Mouse (Mus musculus) Patski (cell line): ENCODE results near the gene Cd63. TPM values are rescaled to one million over a fixed set of nuclear protein-coding genes. Genes with fewer than 3 reads are reported as not detected.

Experiments used
- ATAC-seq: fragments of 100-300 bp; one replicate; pipeline ENCODE4 v1.8.0; 2021
- CTCF ChIA-PET: fragments of 350-600 bp; sonication (Branson Sonifier 250); formaldehyde crosslinking; loops from one replicate; lab custom pipeline; 2022; ENCODE audit warnings: inconsistent platforms; lab: Charles Lee
- POLR2A ChIA-PET: fragments of 350-600 bp; sonication (Branson Sonifier 250); formaldehyde crosslinking; loops from one replicate; lab custom pipeline; 2022; ENCODE audit warnings: antibody characterized with exemption, inconsistent platforms; lab: Charles Lee
- DNase-seq: peaks from one replicate; pipeline ENCODE4 v3.0.0-alpha.2; 2011; ENCODE audit warnings: low read depth, low spot score
- H3K27me3 ChIP-seq: fragments of 371-371 bp; one replicate; pipeline ENCODE4 v1.5.1; 2021
- CTCF ChIP-seq: fragments of 100-300 bp; IDR thresholded peaks from one replicate; pipeline ENCODE4 v1.5.1; 2021
- in situ Hi-C: fragments of 300-500 bp; cut with MboI; formaldehyde crosslinking; loops from 3 replicates; pipeline ENCODE4 v1.11.1; 2018; ENCODE audit warnings: low pct_unique_long_range_greater_than_20kb, mixed read lengths
- polyA plus RNA-seq: library from polyadenylated mRNA; unstranded; gene quantifications from one replicate; pipeline ENCODE4 v1.2.3, GENCODE M21; 2021

Cd63 gene
- polyA plus RNA-seq, 1 experiment from 2014 or later: 2,035 TPM

DNA sequence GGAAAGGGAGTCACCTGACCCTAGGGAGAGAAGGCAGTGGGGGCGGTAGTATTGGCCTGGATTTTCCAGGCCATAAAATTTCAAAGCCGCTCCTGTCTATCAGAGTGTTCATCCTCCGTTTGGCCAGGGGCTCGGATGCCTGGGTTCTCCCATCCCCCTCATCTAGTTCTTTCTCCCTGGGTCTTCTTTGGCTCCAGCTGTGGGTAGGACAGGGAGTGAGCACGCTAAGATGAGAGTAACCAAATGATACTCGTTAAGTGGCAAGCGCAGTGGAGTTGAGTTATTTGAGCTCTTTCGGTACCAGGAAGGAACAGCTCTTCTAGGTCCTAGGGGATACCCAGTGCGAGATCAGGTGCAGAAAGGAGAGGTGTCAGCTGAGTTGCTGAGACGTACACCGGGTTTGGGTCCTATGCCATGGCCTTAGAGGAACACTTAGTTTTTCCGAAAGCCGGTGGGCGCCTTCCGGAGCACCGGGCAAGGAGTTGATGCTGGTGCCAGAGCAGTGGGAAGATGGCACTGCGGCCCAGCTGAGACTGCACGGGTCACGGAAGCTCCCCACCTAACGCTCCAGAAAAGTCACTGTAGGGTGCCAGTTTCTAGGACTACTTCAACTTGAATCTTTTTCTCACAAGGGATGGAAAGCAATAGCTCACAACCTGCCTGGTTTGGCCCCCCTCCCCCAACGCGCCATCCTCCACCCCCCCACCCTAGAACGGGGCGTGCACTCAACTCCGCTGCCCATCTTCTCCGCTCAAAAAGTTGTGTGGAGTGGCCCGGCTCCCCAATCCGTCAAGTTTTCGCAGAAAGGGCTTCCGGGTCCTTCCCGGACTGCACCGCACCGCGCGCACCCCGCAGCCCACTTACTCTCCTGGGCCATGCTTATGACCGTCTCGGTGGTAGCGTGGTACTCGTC is 10.2 kb upstream of the Cd63 start:
- POLR2A ChIA-PET: interaction anchor here (1.0 to 1.7 kb wide), 6 partner anchors 9 to 85 kb away, joined by 3 to 5 read pairs (median 4); no protein-coding TSS in a partner anchor
- DNase-seq: no peak
- ATAC-seq: no peak
- in situ Hi-C loops: no loop called here
- no peak for TF ChIP-seq CTCF
- no peaks in the 10 kb centered on the region for H3K27me3 ChIP-seq
- CTCF ChIA-PET: interaction anchor here (1.0 to 1.3 kb wide), 3 partner anchors 18 to 58 kb away, joined by 3 read pairs; no protein-coding TSS in a partner anchor

DNA sequence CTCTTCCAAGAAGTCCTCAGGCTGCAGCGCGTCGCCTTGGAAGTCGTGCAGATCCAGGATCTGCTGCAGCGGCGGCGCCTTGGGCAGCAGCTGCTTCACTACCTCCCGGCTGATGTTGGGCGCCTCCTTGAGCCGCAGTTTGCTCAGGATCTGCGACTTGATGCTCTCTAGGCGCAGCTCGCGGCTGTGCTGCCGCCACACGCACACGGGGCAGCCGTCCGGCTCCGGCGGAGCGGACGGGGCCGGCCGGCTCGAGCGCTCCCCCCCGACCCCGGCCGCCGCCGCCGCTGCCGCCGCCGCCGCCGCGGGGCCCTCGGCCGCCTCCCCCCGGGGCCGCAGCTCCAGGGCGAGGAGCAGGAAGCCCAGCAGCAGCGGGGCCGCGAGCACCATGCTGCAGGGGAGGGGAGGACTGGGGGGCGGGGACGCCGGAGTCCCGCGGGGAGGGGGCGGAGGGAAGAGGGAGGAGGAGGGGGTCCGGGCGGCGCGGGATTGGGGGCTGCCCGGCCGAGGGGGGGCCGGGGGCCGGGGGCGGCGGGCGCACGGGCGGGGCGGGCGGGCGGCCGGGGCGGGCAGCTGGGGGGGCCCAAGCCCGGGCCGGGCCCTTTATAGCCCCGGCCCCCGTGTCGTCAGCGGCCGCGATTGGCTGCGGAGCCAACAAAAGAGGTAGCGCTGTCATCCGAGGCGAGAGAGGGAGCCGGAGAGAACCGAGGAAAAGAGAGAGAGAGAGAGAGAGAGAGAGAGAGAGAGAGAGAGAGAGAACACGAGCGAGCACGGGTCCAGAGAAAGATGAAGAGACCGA is 9.3 kb upstream of the Cd63 start, which contains the start of gene Gdf11:
Gene Gdf11 (minus strand): TSS at position 423 of the 799 bp plus-strand sequence.
- CTCF ChIA-PET: interaction anchor here (1.2 to 1.4 kb wide), 3 partner anchors 34 to 87 kb away, joined by 3 to 6 read pairs (median 3); no protein-coding TSS in a partner anchor
- DNase-seq (no peak), ATAC-seq (peak; percentile 73)
- TF ChIP-seq CTCF: no peak
- in situ Hi-C loops: no loop called here
- H3K27me3 ChIP-seq: no peaks in the 10 kb centered on the region
- POLR2A ChIA-PET: interaction anchor here (1.0 to 1.7 kb wide), 6 partner anchors 10 to 86 kb away, joined by 3 to 4 read pairs (median 4); no protein-coding TSS in a partner anchor

DNA sequence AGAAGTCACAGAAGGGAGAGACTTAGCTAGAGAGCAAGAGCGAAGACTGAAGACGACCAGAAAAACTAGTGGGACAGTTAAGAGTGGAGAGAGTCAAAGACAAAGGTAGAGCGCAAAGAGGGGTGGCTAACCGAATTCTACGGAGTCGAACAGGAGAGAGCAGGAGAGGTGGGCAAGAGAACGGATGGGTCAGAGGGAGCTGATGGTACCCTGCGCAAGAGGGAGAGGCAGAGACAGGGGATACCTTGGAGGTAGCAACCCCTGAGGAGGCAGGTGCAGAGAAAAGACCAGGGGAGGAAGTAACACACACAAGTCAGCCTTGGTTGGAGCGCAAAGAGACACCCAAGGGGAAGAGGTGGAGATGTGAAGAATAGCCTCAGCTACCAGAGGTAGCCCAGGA is 8.5 kb upstream of the Cd63 start:
- ChIA-PET POLR2A (interaction anchor here (1.0 to 1.5 kb wide), 2 partner anchors 17 to 84 kb away, joined by 3 to 4 read pairs; no protein-coding TSS in a partner anchor), CTCF (interaction anchor here (1.1 to 1.6 kb wide), 3 partner anchors 39 to 86 kb away, joined by 3 to 6 read pairs (median 4); no protein-coding TSS in a partner anchor)
- in situ Hi-C loops: no loop called here
- TF ChIP-seq CTCF: no peak
- no peaks in the 10 kb centered on the region for H3K27me3 ChIP-seq
- DNase-seq: no peak
- ATAC-seq: no peak

DNA sequence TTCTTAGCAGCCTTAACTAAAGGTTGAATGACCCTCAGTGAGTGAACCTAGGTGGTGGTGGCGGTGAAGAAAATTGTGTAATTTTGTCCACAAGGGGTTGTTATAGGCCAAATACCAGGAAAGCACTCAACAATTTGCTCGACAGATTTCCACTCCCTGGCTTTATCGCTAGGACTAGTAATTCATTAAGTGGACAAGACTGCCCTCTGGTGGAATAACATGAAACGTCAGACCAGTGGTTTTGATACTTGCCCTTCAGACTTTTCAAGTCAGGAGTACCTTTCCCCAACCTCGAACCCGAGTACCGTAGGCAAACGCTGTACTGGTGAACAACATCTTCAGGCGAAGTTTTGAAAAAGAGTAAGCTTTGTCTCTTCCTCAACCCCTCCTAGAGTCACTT is 5.4 kb upstream of the Cd63 start:
- DNase-seq: peak; percentile 63
- CTCF ChIA-PET: interaction anchor here (0.7 to 2.9 kb wide), 20 partner anchors 9 to 177 kb away, joined by 3 to 17 read pairs (median 5); partner anchors contain the start of genes Bloc1s1 and Rdh5
- POLR2A ChIA-PET: interaction anchor here (0.6 to 1.1 kb wide), 4 partner anchors 13 to 606 kb away, joined by 3 to 4 read pairs (median 3); no protein-coding TSS in a partner anchor
- in situ Hi-C loops: loop anchor here (5.0 kb wide), 2 partner anchors 53 to 163 kb away; no protein-coding TSS in a partner anchor
- peak; percentile 40 for ATAC-seq
- peak; percentile 80 for TF ChIP-seq CTCF
- no peaks in the 10 kb centered on the region for H3K27me3 ChIP-seq

DNA sequence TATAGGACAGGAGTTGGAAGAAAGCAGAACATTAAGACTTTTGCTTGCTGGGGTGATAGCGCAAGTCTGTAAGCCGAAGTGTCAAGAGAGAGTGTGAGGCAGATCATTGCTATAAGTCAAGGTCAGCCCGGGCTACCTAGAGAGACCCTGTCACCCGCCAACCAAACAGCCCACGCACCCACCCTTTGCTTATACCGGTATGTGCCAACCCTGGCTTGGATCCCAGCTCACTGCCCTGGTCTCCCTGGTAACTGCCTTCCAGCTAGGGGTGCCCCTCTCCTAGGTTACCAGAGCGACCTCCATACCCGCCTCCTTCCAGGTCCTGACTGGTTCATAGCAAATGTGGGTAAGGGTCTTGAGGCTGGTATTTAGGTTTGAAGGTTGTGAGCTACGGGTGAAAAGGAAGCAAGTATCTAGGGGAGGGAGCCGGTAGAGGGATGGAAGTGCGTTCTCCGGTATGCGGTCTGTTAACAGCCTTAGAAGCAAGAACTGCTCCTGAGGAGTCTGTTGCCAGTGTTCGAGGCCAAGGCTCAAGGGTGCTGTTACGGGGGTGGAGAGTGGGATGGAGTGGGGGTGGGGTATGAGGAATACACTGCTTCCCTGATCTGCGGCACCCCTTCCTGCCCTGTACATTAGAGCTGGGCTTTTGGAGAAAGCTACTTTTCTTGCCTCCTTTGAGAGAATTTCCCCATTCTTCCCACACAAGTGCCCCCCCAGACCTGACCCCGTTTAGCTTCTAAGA is 4.7 kb upstream of the Cd63 start:
- CTCF ChIA-PET: interaction anchor here (0.9 to 2.9 kb wide), 18 partner anchors 9 to 178 kb away, joined by 3 to 17 read pairs (median 5); partner anchors contain the start of genes Bloc1s1 and Rdh5
- in situ Hi-C loops: loop anchor here (5.0 kb wide), 2 partner anchors 54 to 164 kb away; no protein-coding TSS in a partner anchor
- H3K27me3 ChIP-seq: no peaks in the 10 kb centered on the region
- ATAC-seq (no peak), DNase-seq (no peak)
- POLR2A ChIA-PET: interaction anchor here (0.6 to 1.2 kb wide), 6 partner anchors 12 to 607 kb away, joined by 3 to 4 read pairs (median 3); no protein-coding TSS in a partner anchor
- no peak for TF ChIP-seq CTCF

DNA sequence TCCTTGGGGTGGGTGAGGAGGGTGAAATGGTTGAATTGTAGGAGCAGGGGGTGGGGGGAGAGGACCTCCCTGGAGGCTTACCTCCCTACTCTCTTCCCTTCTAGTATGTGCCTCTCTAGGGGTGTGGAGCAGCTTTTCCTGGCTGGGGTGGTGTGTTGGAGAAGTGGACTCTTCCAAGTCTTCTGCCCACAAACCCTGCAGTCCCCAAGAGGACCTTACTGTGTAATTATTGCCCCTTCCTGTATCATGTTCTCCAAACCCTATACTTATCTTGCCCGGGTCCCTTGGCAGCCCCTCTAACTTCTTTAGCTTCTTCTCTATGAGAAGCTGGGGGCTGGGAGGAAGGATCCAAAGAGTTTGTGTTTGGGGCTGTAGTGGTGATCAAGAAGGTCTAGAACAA is 4.0 kb upstream of the Cd63 start:
- H3K27me3 ChIP-seq: no peaks in the 10 kb centered on the region
- DNase-seq (no peak), ATAC-seq (no peak)
- TF ChIP-seq CTCF: no peak
- POLR2A ChIA-PET: interaction anchor here (0.7 to 1.2 kb wide), 3 partner anchors 11 to 18 kb away, joined by 3 read pairs; no protein-coding TSS in a partner anchor
- CTCF ChIA-PET: interaction anchor here (1.4 to 2.7 kb wide), 8 partner anchors 9 to 48 kb away, joined by 3 to 17 read pairs (median 5); no protein-coding TSS in a partner anchor
- in situ Hi-C loops: loop anchor here (5.0 kb wide), 2 partner anchors 55 to 165 kb away; no protein-coding TSS in a partner anchor

DNA sequence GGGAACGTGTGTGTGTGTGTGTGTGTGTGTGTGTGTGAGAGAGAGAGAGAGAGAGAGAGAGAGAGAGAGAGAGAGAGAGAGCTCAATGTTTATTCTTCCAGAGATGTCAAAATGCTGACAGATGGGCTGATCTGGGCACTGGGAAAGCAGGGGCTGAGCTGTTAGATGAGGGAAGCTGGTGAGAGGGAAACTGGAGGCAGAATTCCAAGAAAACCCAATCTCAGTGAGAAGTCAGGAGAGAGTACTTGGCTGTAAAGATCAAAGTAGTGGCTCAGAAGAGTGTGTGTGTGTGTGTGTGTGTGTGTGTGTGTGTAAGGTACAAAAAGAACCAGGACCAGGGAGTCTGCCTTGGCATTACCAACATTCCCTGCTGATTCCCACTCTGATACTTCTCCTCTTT is 3.3 kb upstream of the Cd63 start:
- in situ Hi-C loops: loop anchor here (5.0 kb wide), 2 partner anchors 55 to 165 kb away; no protein-coding TSS in a partner anchor
- ATAC-seq (no peak), DNase-seq (no peak)
- POLR2A ChIA-PET: interaction anchor here (0.8 kb wide), 1 partner anchor 14 kb away, joined by 3 read pairs; no protein-coding TSS in a partner anchor
- no peak for TF ChIP-seq CTCF
- CTCF ChIA-PET: interaction anchor here (1.6 to 2.3 kb wide), 3 partner anchors 8 to 48 kb away, joined by 3 to 17 read pairs (median 5); no protein-coding TSS in a partner anchor
- no peaks in the 10 kb centered on the region for H3K27me3 ChIP-seq

DNA sequence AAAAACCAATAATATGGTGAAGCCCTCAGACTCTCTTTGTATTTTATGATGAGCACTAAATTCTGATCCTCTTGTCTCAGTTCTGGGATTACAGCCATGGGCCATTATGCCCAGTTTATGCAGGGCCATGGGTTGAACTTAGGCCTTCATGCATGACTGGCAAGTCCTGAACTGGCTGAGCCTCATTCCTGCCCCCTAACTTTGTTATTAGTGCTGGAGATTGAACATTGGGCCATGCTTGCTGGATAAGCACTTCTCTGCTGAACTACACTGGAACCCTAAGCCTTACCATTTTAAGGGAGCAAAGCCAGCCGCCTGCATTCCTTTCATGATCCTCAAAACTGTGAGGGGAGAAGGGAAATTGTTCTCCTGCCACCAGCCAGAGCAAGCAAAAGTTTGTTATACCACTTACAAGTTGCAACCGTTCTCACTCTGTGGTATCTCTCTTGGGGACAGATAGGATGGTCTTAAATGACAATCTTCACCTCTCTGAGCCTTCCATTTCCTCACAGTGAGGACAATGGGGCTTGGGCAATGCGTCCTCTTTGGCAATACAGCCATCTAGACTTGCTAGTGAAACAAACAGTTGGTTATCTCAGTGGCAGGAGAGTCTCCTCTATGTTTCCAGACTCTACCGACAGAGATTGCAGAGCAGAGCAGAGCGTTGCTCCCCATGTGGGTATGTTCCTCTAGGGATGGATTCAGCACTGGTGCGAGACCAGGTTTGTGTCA is 864 bp upstream of the Cd63 start:
- CTCF ChIA-PET: interaction anchor here (1.6 kb wide), 1 partner anchor 13 kb away, joined by 4 read pairs; no protein-coding TSS in a partner anchor
- ATAC-seq: no peak
- in situ Hi-C loops: loop anchor here (5.0 to 25.0 kb wide), 3 partner anchors 58 to 1238 kb away; partner anchors contain the start of genes Nab2 and Nemp1
- POLR2A ChIA-PET: no interaction called here
- no peak for TF ChIP-seq CTCF
- H3K27me3 ChIP-seq: no peaks in the 10 kb centered on the region
- no peak for DNase-seq
